Mouse (Mus musculus) megakaryocyte progenitor cell, adult 5-6 weeks (primary cell): ENCODE results near the gene Vamp8. TPM values are rescaled to one million over a fixed set of nuclear protein-coding genes. Genes with fewer than 3 reads are reported as not detected.

ENCODE experiments used
- ATAC-seq: replicated peaks from 2 replicates; pipeline ENCODE4 v1.8.0; 2016; ENCODE audit warnings: mild to moderate bottlenecking, moderate TSS enrichment, inconsistent platforms; ENCODE audit not compliant: poor library complexity
- total RNA-seq, 2 experiments: library from RNA; stranded (forward) in 1 of 2; stranded (reverse) in 1 of 2; fragments of 157-497, 149-512 nt in 1 of 2; fragments of 200-1000 nt in 1 of 2; gene quantifications; 2 replicates each; pipeline versions ENCODE4 v1.2.3 to v1.2.4; 2015 to 2017

Vamp8 gene
- total RNA-seq, 2 experiments from 2014 or later, result 240 to 267 TPM

GRCm38 (mm10) chr6:72407119-72407518 lies 16.6 kb upstream of the Vamp8 start:
- peak; percentile 99 for ATAC-seq

GRCm38 (mm10) chr6:72405356-72405755 lies 14.9 kb upstream of the Vamp8 start:
- ATAC-seq, result no peak

- ATAC-seq, result peak; percentile 97
These were observed 11.4 kb upstream of the Vamp8 start for GRCm38 (mm10) chr6:72401875-72402274.

DNA sequence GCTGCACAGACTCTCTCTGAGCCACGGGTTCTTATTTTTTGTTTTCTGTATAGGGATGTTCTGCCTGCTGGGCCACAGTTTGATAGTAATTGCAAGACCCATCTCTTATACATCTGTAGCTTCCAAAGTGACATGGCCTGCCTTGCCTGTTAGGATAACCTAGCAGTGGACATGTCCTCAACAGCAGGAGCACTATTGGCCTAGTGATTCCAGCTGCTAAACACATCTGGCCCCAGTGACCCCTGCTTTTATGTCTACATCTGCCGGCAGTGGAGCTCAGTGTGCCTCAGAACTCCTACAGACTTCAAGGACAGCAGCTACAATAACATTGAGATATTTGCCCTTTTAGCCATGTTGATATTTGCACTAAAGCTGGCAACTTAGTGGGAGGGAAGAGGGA lies 9.5 kb upstream of the Vamp8 start:
- ATAC-seq, result no peak

DNA sequence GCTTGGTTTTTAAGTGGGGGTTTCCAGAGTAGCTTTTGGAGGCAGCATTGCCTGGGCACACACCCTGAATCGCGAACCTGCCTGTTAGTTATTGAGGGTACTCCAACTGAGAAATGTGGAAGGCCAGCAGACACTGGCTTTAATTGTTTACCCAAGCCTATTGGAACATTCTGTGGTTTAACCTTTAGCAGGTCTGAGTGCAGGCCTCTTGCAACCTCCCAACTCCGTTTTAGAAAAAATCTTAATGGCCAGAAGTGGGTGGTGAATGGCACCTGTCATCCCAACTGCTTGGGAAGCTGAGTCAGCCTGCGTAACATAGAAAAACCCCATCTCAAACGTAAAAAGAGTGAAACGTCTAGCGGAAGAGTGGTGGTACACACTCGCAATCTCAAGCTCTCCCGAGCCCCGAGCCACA lies 6.3 kb upstream of the Vamp8 start:
- ATAC-seq, result no peak

DNA sequence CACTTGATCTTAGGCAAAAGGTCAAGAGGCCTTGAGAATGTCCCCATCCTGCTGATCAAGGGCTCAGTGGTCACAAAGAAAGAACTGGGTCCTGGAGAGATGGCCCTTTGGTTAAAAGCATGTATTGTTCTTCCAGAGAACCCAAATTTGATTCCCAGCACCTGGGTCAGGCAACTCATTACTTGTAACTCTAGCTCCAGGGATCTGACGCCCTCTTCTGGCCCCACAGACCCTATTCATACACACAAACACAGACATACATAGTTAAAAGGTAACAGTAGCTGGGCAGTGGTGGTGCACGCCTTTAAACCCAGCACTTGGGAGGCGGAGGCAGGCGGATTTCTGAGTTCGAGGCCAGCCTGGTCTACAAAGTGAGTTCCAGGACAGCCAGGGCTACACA lies 1.8 kb upstream of the Vamp8 start:
- ATAC-seq, result no peak

GRCm38 (mm10) chr6:72390795-72391521 lies 455 bp upstream of the Vamp8 start:
- ATAC-seq, result peak; percentile 21

DNA sequence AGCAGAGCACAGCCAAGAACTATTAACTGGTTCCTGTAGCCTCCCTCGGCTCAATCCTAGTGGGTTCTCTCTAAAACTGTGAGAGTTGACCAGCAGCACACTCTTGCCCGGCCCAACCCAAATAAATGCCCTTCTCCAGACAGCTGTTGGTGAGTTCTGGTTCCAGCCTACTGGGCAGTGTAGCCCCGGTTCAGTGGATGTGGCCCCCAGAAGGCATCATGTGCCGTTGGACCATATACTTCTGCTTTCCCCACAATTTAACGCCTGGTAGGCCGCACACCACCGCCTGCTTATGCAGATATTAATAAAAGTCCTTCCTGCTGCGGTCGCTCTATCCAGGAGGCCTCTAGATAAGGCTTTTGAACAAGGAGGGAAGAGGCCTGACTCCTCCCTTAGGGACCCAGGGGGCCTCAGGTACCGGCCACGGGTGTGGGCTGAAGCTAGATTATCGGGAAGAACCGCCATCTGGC lies 997 bp downstream of the Vamp8 start:
- ATAC-seq, result peak; percentile 76

DNA sequence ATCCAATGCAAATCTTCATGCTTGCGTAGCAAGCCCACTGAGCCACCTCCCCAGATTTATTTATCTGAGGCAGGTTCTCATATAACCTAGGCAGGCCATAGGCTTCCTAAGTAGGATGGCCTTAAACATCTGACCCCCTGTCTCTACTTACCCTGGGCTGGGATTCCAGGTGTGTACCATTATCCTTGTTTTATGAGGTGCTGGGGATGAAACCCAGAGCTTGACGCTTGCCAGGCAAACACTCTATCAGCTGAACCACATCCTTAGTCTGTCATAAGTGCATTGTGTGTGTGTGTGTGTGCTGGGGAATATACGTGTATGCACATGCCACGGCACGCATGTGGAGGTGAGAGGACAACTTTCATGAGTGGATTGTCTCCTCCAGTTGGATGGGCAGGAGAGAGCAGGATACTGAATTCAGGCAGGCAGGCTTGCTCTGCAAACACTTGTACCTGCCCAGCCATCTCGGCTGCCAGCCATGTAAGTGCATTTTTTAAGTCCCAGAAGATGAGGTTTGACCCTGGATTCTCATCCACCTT lies 1.6 kb downstream of the Vamp8 start:
- ATAC-seq, result no peak

DNA sequence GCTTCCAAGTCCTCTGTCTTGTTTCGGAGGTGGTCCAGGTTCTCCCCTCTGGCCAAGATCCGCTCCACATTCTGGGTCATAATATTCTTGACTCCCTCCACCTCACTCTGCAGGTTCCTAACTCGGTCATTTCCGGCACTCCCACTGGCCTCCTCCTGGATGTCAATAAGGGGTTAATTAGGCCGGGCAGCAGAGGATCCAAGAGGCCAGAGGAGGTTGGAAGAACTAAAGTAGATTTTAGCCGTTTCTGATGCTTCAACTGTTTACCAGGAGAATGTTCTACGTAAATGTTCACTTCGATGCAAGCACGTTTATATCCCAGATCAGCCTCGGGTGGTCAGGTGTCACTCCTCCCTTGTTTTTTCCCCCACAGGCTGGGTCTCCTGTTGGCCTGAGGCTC lies 2.2 kb downstream of the Vamp8 start:
- ATAC-seq, result no peak

DNA sequence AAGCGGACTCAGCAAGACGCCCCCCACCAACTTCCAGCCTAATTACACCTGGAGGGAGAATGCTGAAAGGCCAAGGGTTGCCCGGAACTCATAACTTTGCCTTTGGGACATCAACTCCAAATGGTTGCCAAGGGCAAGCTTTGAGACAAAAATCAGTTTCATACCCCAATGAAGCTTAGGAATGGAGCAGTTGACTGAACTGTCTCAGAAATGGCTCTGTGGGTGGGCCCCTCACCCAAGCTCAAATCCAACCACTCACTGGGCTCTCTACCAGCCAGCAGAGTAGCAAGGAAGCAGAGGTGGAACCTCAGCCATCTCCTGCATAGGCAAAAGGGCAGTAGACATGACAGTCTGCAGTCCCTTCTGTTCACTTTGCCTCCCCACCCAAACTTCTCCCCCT lies 2.7 kb downstream of the Vamp8 start:
- no peak for ATAC-seq

DNA sequence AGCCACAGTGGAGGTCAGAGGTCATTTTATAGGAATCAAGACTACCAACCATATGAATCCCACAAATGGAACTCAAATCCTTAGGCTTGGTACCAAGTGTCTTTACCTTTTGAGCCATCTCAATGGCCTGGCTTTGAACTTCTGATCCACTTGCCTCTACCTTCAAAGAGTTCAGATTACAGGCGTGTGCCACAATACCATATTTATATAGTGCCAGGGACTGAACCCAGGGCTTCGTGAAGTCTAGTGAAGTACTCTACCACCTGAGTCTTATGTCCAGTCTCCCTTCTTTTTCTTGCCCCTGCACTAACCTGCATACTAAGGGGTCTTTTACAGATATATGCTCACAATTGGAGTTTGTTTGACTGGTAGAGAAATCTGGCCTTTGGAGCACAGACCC lies 3.9 kb downstream of the Vamp8 start:
- ATAC-seq, result no peak

- ATAC-seq, result no peak
These were observed 5.2 kb downstream of the Vamp8 start for GRCm38 (mm10) chr6:72385258-72385657.

- peak; percentile 60 for ATAC-seq
These were observed 6.6 kb downstream of the Vamp8 start for GRCm38 (mm10) chr6:72383952-72384351.

- no peak for ATAC-seq
These were observed 7.2 kb downstream of the Vamp8 start for GRCm38 (mm10) chr6:72383142-72383820.

- no peak for ATAC-seq
These were observed 8.0 kb downstream of the Vamp8 start for GRCm38 (mm10) chr6:72382494-72382893.

- ATAC-seq, result peak; percentile 76
These were observed 10.3 kb downstream of the Vamp8 start, which contains the start of gene Vamp5 for GRCm38 (mm10) chr6:72380131-72380770. Gene Vamp5 (minus strand): TSS chr6:72380468.

- peak; percentile 18; the same call in 1 of the 2 replicates for ATAC-seq
These were observed 10.9 kb downstream of the Vamp8 start for GRCm38 (mm10) chr6:72379377-72380130.

GRCm38 (mm10) chr6:72378510-72379234 lies 11.8 kb downstream of the Vamp8 start:
- ATAC-seq, result no peak
